Mouse (Mus musculus): Measurements from ENCODE around the gene 1700015F17Rik. TPM values are rescaled to one million over a fixed set of nuclear protein-coding genes. Genes with fewer than 3 reads are reported as not detected.

The 1700015F17Rik gene
- total and polyA plus RNA-seq, 3 experiments, result not detected

DNA sequence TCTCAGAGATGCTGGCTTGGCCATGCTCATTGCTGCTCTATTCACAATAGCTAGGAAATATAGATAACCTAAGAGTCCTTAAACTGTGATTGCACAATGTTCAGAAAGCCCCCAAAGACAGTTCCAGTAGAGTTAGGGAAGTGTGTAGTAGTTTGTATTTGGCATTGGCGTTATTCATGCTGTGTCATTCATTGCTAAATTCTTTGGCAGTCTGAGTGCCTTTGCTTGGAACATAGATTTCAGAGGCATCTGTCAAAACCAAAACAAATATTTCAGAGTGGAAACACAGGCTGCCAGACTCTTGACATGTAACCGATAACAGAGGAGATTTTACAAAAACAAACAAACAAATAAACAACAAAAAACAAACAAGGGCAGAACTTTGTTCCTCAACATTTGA lies 22.6 kb upstream of the 1700015F17Rik start:
- no peaks in the 10 kb centered on the region for H3K79me2 ChIP-seq (replicated peaks; ENCODE audit: control insufficient read depth, extremely low read depth, insufficient read depth, poor library complexity, severe bottlenecking)
- no peaks in the 10 kb centered on the region; a peak in 1 of 4 replicates for H3K4me1 ChIP-seq (ENCODE audit: control insufficient read depth in 1 of 2, insufficient read depth in 2 of 2)
- no peak overlapping the region for H3K4me2 ChIP-seq (ENCODE audit: insufficient read depth, low read depth, poor library complexity, severe bottlenecking)
- no peak overlapping the region for H3K27ac ChIP-seq (ENCODE audit: insufficient read depth, low read depth)
- H3K36me3 ChIP-seq (replicated peaks in 1 of 2; ENCODE audit: control insufficient read depth in 1 of 2, insufficient read depth in 1 of 2, low read length in 1 of 2), result peaks cover 9 to 19% of the 10 kb centered on the region in 2 experiments
- H3K9me3 ChIP-seq (replicated peaks; ENCODE audit: low read length), result no peaks in the 10 kb centered on the region
- no peaks in the 10 kb centered on the region for H3K27me3 ChIP-seq (replicated peaks)
- no peak overlapping the region for H3K4me3 ChIP-seq (replicated peaks in 1 of 3; ENCODE audit: low read depth in 2 of 3, low read length in 2 of 3, poor library complexity in 1 of 3)
- dilution Hi-C loops (cut with MboI; ENCODE audit: extremely low pct_ligation_motif_present, extremely low pct_unique_long_range_greater_than_20kb, low sequenced_read_pairs) (no loop called here), in situ Hi-C loops (cut with MboI; ENCODE audit: low pct_ligation_motif_present, low pct_unique_long_range_greater_than_20kb, low sequenced_read_pairs) (loop anchor here (10.0 to 25.0 kb wide), 2 partner anchors 136 to 233 kb away; no protein-coding TSS in a partner anchor)
- TF ChIP-seq RCOR1 (conservative IDR thresholded peaks at IDR 0.05; ENCODE audit: low read depth, low read length) (no peak), PAX5 (IDR thresholded peaks at IDR 0.05; ENCODE audit: low read length) (no peak), E2F4 (IDR thresholded peaks at IDR 0.05; ENCODE audit: insufficient replicate concordance, low read depth, low read length) (no peak), ELF1 (IDR thresholded peaks at IDR 0.05; ENCODE audit: low read depth, low read length) (no peak), USF2 (conservative IDR thresholded peaks at IDR 0.05; ENCODE audit: low read depth, low read length) (no peak), MAX (IDR thresholded peaks at IDR 0.05; ENCODE audit: low read length) (no peak), ZC3H11A (IDR thresholded peaks at IDR 0.05; ENCODE audit: low read depth, low read length) (no peak), HCFC1 (IDR thresholded peaks at IDR 0.05; ENCODE audit: low read depth, low read length) (no peak), EP300 (IDR thresholded peaks at IDR 0.05; ENCODE audit: low read length) (no peak)
- no peak for DNase-seq (ENCODE audit: extremely low read depth)
- H3K9ac ChIP-seq (ENCODE audit: insufficient read depth, low read depth), result no peak overlapping the region

DNA sequence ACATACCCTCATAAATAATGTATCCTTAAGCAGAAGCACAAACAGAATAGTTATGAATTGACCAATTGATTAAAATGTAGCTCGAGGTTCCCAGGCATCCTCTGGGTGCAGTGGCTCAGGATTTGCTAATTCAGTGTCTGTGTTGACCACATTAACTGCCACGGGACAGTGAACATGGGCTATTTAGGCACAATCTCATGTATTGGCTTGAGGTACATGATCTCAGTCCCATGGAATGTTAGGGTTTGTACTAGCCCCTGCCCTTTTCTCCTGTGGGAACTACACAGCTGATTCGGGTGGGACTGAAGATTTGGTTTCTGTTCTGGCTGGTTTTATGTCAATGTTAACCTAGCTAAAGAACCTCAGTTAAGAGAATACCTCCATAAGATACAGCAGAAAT lies 17.4 kb upstream of the 1700015F17Rik start:
- 0 out of 2 replicates have a peak overlapping the region, but pooled peaks have one; percentile 9 for H3K4me2 ChIP-seq (ENCODE audit: insufficient read depth, low read depth, poor library complexity, severe bottlenecking)
- H3K4me3 ChIP-seq (replicated peaks in 1 of 3; ENCODE audit: low read depth in 2 of 3, low read length in 2 of 3, poor library complexity in 1 of 3), result no peak overlapping the region
- no peaks in the 10 kb centered on the region; a peak in 1 of 4 replicates for H3K4me1 ChIP-seq (ENCODE audit: control insufficient read depth in 1 of 2, insufficient read depth in 2 of 2)
- H3K9ac ChIP-seq (ENCODE audit: insufficient read depth, low read depth), result no peak overlapping the region
- no peak for DNase-seq (ENCODE audit: extremely low read depth)
- no peaks in the 10 kb centered on the region for H3K79me2 ChIP-seq (replicated peaks; ENCODE audit: control insufficient read depth, extremely low read depth, insufficient read depth, poor library complexity, severe bottlenecking)
- H3K27ac ChIP-seq (ENCODE audit: insufficient read depth, low read depth), result no peak overlapping the region
- TF ChIP-seq CTCF (conservative IDR thresholded peaks at IDR 0.05 in 1 of 2, IDR thresholded peaks at IDR 0.05 in 1 of 2; ENCODE audit: low read depth in 2 of 2, low read length in 2 of 2) (no peak), MYC (IDR thresholded peaks at IDR 0.05; ENCODE audit: low read depth, low read length) (no peak), MXI1 (IDR thresholded peaks at IDR 0.05; ENCODE audit: low read depth, low read length) (no peak), UBTF (IDR thresholded peaks at IDR 0.05; ENCODE audit: low read depth, low read length) (no peak), POLR2AphosphoS2 (IDR thresholded peaks at IDR 0.05; ENCODE audit: low read depth, low read length) (no peak), MAX (IDR thresholded peaks at IDR 0.05; ENCODE audit: low read length) (no peak), BHLHE40 (IDR thresholded peaks at IDR 0.05; ENCODE audit: low read depth, low read length) (no peak), ELF1 (IDR thresholded peaks at IDR 0.05; ENCODE audit: low read depth, low read length) (no peak)
- H3K36me3 ChIP-seq (replicated peaks in 1 of 2; ENCODE audit: control insufficient read depth in 1 of 2, insufficient read depth in 1 of 2, low read length in 1 of 2), result no peaks in the 10 kb centered on the region
- in situ Hi-C loops (cut with MboI; ENCODE audit: low pct_ligation_motif_present, low pct_unique_long_range_greater_than_20kb, low sequenced_read_pairs), result loop anchor here (10.0 kb wide), 1 partner anchor 258 kb away; no protein-coding TSS in a partner anchor
- H3K9me3 ChIP-seq (replicated peaks; ENCODE audit: low read length), result peaks cover 5% of the 10 kb centered on the region
- H3K27me3 ChIP-seq (replicated peaks), result no peaks in the 10 kb centered on the region
- dilution Hi-C loops (cut with MboI; ENCODE audit: extremely low pct_ligation_motif_present, extremely low pct_unique_long_range_greater_than_20kb, low sequenced_read_pairs), result no loop called here
